Mouse (Mus musculus): ENCODE data around the gene Chrne.

The Chrne gene

DNA sequence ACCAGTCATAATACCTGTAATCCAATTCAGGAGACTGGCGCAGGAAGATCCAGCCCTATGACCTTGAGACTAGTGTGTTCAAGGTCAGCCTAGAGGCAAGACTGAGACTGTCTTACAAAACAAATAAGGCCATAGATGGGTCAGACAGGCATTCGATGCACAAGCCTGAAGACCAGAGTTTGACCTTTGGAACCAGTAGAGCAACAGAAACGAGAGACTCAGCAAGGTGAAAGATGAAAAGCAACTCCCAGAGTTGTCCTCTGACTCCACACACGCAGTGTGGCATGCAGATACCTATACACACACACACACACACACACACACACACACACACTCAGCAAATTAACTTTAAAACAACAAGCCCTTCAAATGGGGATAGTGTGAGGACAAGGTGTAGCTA lies 7.9 kb upstream of the Chrne start:
- DNase-seq (ENCODE audit: low spot score), result no peak

DNA sequence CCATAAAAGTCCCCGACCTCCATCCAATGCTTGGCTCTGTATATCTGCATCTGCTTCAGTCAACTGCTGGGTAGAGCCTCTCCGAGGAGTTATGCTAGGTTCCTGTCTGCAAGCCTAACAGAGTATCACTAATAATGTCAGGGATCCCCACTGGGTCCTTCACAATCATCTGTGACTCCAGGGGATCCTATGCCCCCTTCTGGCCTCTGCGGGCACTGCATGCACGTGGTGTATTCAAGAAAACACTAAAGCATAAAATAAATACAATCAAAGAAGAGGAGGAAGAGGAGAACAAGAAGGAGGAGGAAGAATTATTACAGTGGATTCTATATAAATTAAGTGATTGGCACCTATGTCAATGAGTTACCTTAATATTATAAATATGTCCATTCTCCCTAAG lies 6.5 kb upstream of the Chrne start:
- DNase-seq (ENCODE audit: low spot score), result no peak

DNA sequence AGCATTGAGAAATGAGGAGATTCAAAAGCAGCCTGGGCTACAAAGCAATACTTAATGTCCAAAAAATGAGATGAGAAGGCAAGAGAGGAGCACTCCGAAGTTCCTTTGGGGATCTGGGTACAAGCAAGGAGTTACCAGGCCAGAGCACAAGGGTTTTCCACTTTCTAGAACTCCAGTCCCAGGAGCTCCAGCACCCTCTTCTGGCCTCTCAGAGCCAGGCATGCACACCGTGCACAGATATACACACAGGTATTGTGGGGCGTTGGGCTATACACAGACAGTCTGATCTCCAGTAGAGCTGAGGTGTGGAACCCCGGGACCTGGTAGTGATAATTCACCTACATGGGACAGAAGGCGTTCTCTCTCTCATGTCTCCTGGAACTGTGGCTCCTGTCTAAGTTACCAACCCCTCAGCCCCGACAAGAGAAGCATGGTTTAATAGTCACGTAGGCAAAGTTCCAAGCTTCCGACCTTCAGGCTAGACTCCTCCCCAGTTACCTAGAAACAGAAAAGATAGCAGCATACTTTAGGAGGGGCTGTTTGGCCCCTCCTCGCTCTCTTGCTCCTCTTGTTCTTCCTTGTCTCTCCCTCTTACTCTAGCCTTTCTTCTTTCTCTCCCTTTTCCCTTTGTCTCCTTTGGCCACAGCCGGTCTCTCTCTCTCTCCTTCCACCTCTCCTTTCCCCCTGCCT lies 4.2 kb upstream of the Chrne start:
- DNase-seq (ENCODE audit: low spot score), result no peak

DNA sequence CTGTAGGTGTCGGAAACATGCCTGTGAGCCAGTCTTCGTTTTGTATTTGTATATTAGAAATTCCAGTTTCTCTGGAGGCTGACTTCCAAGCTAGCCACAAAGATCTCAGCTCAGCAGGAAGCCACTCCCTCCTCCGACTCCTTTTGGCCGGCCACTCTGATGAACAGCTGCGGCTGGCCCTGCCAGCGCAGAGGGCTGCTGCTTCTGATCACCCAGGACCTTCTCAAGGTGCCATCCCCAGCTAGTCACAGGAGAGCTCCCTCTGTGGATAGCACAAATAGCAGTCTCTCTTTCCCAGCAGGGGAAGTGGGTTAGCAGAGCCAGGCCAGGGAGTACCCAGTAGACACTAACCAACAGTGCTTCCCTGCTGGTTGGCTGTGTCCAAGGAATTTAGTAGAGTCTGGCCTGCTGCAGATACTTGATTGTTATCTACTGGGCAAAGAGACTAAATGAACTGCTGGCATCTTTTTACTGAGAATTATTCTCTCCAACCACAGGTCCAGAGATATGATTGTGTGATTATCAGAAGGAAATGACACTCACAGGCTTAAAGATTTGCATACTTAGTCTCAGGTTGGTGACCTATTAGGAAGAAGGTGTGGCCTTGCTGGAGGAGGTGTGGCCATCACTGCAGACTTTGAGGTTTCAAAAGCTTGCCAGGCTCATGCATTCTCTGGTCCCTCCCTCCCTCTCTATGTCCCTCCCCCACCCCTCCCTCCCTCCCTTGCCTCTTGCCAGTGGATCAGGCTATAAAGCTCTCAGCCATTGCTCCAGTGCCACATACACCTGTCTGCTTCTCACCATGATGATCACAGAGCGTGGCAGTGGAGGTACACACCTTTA lies 3.2 kb upstream of the Chrne start:
- DNase-seq (ENCODE audit: low spot score), result no peak

DNA sequence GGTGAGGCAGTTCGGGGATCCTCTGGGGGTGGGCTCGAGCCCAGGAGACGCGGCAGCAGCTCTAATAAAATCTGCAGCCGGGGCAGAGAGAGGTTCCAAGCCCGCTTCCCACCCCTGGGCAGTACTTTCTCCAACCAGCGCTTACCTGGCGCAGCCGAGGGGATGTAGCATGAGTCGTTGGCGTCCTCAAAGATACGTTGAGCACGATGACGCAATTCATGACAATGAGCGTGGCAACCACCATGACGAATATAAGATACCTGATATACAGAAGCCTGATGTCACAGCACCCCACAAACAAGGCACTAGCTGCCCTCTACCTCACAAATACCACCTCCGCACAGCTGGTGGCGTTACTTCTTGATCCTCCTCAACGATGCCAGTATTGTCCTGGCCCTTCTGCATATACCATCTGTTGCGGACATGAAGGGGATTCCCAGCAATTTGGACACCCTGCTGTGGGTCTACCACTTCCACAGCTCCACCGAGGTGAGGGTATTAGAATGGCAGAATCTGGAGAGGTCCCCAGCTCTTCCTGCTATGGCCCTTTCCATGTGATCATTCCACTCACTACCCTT lies 3.4 kb downstream of the Chrne start, which contains the start of gene 4930544D05Rik:
Gene 4930544D05Rik (plus strand): TSS at position 333 of the 578 bp plus-strand sequence.
- DNase-seq (ENCODE audit: low spot score), result no peak

DNA sequence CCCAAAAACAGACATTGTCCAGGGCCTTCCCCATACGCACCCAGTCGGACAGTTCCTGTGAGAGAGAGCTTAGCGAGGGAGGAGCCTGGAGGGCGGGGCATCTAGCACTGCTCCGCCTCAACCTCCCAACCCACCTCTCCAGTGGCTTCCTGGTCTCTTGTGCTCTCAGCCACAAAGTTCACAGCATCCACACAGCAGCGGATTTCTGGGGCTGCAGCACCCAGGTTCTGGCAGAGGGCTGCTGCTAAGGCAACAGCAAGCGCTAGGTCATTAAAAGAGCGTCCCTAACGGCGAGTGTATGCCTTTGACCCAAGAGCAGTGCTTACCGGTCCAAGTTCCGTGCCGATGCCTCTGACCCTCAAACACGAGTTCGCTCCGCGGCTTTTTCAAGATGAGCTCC lies 3.9 kb downstream of the Chrne start:
- DNase-seq (ENCODE audit: low spot score), result peak; percentile 44

DNA sequence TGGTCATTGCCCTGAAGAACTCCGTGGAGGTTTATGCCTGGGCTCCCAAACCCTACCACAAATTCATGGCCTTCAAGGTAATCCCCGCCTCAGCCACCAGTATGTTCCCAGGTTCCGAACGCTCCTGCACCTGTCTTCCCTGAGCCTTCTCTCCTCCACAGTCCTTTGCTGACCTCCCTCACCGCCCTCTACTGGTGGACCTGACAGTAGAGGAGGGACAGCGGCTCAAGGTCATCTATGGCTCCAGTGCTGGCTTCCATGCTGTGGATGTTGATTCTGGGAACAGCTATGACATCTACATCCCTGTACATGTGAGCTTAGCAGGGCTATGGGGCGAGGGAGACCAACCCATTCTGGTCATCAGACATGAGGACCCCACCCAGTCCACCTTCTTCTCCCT lies 6.5 kb downstream of the Chrne start:
- no peak for DNase-seq (ENCODE audit: low spot score)

DNA sequence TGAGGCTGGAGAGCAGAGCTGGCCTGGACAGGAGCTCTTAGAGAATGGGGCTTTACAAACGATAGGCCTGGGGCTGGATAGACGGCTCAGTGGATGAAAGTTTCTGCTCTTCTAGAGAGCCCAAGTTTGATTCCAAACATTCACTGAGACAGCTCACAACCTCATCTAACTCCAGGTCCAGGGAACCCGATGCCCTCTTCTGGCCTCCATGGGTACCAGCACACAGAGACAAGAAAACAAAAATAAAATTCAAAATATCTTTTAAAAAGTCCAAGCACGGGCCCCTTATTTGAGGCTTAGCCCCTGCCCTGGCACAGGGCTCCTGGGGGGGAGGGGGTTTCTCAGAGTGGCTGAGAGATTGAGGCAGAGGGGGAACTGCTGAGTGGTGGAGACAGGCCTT lies 8.3 kb downstream of the Chrne start:
- DNase-seq (ENCODE audit: low spot score), result no peak

DNA sequence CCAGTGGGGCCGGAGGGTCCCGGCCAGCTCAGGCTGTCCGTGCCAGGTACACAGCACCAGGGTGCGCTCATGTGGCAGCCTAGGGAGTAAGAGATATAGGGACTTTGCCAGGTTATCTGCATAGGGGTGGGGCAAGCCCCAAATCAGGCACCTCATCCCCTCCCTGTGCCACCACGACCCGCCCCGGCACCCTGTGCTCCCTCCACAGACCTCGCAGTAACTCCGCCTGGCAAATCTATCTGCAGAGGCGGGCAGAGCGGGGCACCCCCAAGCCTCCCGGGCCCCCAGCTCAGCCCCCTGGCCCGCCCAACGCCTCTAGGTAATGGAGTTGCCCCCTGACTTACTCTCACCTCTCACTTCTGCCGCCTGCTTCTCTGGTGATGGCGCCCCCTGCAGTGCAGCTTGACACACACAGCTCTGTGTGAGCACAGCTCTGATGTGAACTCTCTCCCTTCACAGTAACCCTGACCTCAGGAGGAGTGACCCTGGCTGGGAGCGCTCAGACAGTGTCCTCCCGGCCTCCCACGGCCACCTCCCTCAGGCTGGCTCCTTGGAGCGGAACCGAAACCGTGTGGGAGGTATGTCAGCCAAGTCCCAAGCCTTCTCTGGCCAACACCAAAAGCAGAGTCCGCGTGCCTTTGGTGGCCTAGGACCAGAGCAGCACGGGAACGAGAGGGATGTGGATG lies 10.5 kb downstream of the Chrne start:
- no peak for DNase-seq (ENCODE audit: low spot score)

DNA sequence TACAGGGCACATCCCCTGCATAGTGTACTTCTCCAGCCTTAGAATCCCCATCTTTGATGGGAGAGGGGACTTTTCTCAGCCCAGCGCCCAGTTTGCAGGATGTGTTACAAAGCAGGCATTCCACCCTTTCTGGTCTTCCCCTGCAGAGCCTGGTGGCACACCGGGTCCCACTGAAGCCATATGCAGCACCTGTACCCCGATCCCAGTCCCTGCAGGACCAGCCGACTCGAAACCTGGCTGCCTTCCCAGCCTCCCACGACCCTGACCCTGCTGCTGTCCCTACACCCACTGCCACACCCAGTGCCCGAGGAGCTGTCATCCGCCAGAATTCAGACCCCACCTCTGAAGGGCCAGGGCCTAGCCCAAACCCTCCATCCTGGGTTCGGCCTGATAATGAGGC lies 11.4 kb downstream of the Chrne start:
- no peak for DNase-seq (ENCODE audit: low spot score)

DNA sequence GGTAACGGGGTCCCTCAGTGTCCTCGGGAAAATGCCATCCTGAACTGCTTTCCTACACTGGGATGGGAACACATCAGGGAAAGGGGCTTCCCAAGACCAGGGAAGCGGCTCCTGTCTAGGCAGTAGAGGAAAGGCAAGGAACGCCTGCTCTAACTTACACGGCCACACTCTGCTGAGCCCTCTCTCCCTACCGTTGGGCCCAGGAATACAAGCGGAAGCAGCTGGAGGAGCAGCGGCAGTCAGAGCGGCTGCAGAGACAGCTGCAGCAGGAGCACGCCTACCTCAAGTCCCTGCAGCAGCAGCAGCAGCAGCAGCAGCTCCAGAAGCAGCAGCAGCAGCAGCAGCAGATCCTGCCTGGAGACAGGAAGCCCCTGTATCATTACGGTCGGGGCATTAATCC lies 12.3 kb downstream of the Chrne start:
- no peak for DNase-seq (ENCODE audit: low spot score)

DNA sequence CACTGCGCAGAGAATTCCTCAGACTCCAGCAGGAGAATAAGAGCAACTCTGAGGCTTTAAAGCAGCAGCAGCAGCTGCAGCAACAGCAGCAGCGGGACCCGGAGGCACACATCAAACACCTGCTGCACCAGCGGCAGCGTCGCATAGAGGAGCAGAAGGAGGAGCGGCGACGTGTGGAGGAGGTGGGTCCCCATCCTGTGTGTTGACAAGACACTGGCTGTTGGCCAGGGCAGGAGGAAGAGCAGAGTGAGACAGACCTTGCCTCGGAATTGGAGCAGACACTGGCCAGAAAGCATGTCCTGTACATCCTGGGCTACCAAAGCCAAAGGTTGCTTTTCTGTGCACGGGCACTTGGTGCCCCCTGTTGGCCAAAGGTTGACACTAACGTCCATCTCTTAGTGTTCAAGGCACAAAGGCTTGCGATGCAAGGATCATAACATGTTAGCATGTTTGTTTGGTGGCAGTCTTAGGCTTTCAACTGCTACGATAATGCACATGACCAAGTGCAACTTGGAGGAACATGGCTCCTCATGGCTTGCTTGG lies 13.9 kb downstream of the Chrne start:
- DNase-seq (ENCODE audit: low spot score), result peak; percentile 82

DNA sequence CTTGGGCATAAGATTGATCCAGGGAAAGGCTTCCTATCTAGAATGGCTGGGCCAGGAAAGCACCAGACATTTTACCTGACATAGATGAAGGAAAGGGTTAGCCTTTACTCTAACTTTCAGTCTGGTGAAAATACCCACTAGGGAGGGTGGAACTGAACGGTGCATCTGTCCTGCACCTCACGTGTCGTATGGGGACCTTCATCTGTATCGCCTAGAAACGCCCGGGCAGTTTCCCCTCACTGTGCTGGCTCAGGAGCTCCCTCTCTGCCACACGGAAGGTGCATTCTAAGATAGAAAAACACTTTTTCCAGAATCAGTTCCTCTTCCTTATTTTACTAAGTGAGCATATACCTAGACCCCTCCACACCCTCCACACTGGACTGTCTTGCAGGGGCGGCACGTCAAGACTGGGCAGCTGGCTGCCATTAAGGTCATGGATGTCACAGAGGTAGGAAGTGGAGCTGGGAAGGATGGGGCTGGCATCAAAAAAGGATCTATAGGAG lies 20.5 kb downstream of the Chrne start:
- DNase-seq (ENCODE audit: low spot score), result no peak

DNA sequence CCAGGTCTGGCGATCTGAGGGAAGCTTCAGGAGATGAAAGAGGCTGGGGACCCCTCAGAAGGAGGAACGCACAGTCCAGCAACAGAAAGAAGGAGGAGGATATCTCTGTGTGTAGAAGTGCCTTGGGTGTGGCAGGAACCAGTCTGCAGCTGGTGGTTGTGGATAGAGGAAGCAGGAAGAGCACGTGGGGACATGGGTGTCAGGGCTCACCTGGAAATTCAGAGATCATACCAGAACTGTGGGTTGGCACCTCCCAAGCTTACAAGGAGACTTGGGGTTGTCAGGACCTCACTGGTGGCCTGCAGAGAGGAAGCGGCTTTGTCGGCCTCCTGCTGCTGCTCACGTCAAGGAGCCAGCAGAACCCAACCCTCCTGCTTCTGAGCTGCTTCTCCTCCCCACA lies 21.7 kb downstream of the Chrne start:
- no peak for DNase-seq (ENCODE audit: low spot score)

DNA sequence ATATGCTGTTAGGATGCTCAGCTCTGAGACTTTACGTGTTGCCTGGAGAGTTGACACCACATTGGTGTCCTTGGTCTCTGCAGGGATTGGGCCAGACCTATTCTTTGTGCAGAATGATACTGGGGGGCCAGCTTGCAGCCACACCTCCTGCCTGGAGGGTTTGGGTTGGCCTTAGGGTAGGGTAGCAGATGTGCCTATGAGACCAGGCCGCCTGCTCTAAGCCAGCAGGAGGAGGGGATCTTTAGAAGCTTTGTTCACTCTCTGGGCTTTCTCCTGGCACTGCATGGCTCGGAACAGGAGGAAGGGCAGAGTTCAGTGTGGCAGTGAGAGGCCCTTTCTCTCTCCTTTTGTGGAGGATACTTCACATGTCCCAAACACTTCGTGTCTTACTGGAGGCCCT lies 22.9 kb downstream of the Chrne start:
- DNase-seq (ENCODE audit: low spot score), result peak; percentile 41

DNA sequence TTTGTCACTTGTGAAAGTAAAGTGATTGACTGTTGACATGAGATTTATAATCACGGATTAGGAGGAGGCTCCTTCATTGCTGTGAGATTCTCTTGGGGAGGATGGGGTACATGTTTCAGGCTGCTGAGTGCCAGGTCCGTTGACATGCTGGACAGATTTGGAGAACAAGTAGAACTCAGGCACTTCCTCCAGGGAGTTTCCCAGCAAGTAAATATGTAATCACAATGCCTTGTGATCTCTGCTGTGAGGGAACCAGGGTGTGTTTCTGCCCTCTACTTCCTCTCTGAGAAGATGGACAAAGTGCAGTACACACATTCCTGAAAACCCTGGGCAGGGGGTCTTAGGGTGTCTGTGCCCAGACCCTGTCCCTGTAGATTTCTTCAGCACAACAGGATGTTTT lies 23.4 kb downstream of the Chrne start:
- DNase-seq (ENCODE audit: low spot score), result no peak

DNA sequence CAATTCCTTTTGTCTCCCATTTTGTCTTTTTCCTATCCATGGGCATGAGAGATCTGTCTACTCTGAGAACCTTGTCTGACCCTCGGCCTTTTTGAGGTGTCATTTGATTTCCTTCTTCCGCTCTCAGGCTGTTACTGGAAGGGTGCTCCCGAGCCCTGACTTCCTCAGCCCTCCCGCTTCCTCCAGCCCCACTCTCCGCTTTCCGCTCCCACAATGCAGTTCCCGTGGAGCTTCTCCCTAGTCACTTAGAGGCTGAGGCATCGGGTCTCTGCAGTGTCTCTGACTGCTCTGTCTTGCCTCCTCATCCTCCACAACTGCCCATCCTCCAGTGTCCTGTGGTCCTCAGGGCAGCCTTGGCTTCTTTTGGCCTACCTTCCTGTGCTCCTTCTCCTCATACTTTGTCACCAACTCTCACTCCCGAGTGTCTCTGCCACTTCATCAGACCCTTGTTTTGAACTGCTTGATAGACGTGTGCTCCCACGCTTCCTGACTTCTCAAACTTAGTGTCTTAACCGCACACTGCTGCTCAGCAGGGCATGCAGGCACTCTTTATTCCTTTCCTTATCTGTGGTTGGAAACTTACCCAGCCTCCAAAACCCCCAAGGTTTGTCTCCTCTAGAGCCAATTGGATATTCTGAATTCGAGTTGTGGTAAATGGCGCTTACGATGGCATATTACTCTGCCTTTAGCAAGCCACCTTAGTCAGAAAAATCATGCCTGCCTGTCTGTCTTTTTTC lies 24.6 kb downstream of the Chrne start:
- no peak for DNase-seq (ENCODE audit: low spot score)

DNA sequence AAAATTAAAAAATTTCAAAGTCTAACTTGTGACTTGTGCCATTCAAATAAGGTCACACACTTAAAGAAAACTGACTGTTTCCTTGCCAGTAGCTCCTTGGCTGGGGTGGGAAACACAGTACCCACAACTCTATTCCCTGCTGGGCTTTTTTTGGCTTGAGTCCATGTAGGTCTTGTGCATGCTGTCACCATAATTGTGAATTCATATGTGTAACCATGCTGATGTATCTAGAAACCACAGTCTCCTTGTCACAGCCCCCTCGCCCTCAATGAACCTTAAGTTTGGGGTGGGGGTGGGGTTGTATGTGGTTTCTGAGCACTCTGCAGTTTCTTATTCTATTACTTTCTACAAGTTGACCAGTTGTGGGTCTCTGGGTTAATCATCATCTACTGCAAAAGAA lies 27.3 kb downstream of the Chrne start:
- no peak for DNase-seq (ENCODE audit: low spot score)

DNA sequence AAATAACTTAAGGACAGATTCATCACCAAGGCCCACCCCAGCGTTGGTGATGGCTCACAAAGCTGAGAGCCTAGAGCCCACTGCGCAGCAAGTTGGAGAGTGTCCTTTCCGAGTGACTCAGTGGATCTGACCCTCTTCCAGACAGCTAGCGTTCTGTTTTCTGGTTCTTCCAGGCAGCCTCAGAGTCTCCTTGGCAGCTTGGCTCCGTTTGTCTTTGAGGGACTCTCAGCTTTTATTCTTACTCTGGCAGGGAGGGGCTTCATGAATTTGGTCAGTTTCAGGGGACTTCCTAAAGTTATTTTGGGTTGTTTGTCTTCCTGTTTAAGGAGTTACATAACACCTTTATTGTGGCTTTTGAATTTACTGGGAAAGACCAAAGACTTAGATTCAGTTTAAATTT lies 32.1 kb downstream of the Chrne start:
- DNase-seq (ENCODE audit: low spot score), result no peak

DNA sequence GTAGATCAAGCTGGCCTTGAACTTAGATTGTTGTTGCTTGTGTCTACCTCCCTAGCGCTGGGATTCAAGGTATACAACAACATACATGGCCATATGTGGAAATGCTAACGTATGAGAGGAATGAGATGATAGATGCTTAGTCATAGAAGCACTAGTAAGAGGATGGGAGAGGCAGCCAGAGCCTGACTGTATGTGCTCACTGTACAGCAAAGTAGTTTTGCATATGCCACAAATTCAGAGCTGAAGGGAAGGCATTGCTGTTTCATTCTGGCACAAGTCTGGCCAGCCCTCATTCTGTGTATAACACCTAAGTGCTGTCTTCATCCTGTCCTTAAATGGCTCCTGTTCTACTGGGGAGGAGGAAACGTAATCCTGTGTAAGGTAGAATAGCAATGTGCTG lies 32.8 kb downstream of the Chrne start:
- no peak for DNase-seq (ENCODE audit: low spot score)

DNA sequence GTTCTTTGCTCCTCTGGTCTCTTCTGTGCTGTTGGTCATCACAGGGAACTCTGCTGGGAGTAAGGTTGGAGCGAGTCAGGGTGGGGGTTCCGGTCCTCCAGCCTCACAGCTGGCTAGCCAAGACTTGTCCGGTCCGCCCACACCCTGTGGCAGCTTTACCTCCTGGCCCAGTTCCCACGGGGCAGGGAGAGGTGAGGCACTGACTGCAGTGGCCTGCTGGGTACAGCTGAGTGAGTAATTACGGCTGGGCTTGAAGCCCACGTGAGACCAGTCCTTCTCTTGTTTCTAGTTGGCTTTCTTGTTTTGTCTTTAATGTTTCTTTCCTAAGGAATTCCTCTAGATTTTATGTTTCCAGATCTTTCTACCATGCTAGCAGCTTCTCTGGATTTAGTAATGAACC lies 33.6 kb downstream of the Chrne start:
- DNase-seq (ENCODE audit: low spot score), result no peak

DNA sequence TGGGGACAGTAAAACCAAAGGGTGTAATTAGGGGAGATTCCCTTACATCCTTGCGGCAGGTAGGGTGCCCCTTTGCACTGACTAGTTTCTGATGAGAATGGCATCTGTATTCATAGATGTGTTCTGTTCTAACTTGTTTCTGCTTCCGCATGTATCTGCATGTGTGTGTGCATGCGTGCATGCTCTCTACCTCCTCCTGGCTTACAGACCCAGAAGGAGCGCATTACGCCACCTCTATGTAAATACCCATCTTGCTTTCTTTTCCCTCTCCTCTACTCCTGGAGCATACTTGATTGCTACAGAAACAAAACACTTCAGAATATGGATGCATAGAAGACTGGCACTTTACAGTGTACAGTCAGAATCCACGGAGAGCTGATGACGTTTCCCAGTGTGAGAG lies 35.2 kb downstream of the Chrne start:
- DNase-seq (ENCODE audit: low spot score), result no peak
